Mouse (Mus musculus) liver, adult 2 months (tissue): Measurements from ENCODE around the gene Gm572. TPM values are rescaled to one million over a fixed set of nuclear protein-coding genes. Genes with fewer than 3 reads are reported as not detected.
A peak's percentile ranks its signal among the peaks of the same experiment; 100 is the strongest.

ENCODE experiments used
- DNase-seq: peaks from one replicate; pipeline ENCODE4 v3.0.0-alpha.2; 2011; ENCODE audit warnings: low read depth, low spot score; ENCODE audit errors: extremely low read depth
- H3K27ac ChIP-seq: fragments of 200-500 bp; replicated peaks from 2 replicates; pipeline ENCODE4 v1.5.1; 2012; ENCODE audit warnings: low read depth, mild to moderate bottlenecking, control low read depth, inconsistent platforms, low read length; ENCODE audit not compliant: insufficient read depth
- H3K27me3 ChIP-seq: fragments of 200-500 bp; 2 replicates; pipeline ENCODE4 v1.6.1; 2012; ENCODE audit warnings: mild to moderate bottlenecking, moderate library complexity, low read length, inconsistent platforms; ENCODE audit not compliant: control insufficient read depth, insufficient read depth
- H3K36me3 ChIP-seq: fragments of 200-500 bp; 2 replicates; pipeline ENCODE4 v1.6.1; 2012; ENCODE audit warnings: low read length, inconsistent platforms; ENCODE audit not compliant: control insufficient read depth, insufficient read depth
- H3K4me1 ChIP-seq: fragments of 200-500 bp; 2 replicates; pipeline ENCODE4 v1.6.1; 2011; ENCODE audit warnings: low read length; ENCODE audit not compliant: control insufficient read depth, insufficient read depth
- H3K4me3 ChIP-seq: fragments of 200-500 bp; 2 replicates; pipeline ENCODE4 v1.5.1; 2011; ENCODE audit warnings: low read depth, mild to moderate bottlenecking, control low read depth, low read length, moderate library complexity; ENCODE audit not compliant: insufficient read depth
- H3K79me2 ChIP-seq: fragments of 200-500 bp; 2 replicates; pipeline ENCODE4 v1.6.1; 2012; ENCODE audit warnings: inconsistent platforms, mild to moderate bottlenecking, low read length, moderate library complexity; ENCODE audit not compliant: control insufficient read depth, insufficient read depth
- H3K9ac ChIP-seq: fragments of 200-500 bp; 2 replicates; pipeline ENCODE4 v1.6.1; 2012; ENCODE audit warnings: low read depth, mild to moderate bottlenecking, control low read depth, inconsistent platforms, low read length
- CTCF ChIP-seq: fragments of 200-500 bp; IDR thresholded peaks from 2 replicates; pipeline ENCODE4 v1.5.1; 2011; ENCODE audit warnings: low read depth, low read length, control low read depth
- POLR2A ChIP-seq: fragments of 200-500 bp; IDR thresholded peaks from 2 replicates; pipeline ENCODE4 v1.6.1; 2011; ENCODE audit warnings: low read length, control low read depth; ENCODE audit not compliant: insufficient read depth; ENCODE audit errors: extremely low read depth
- WGBS: fragments of 180-500 bp; shearing (Covaris S2); methylation state at CpG from one replicate; pipeline ENCODE4 v1.1.7; 2018; 5-methylcytosine and 5-hydroxymethylcytosine counted together
- polyA plus RNA-seq: library from polyadenylated mRNA; depleted of rRNA; stranded (reverse); fragments of >200 nt; gene quantifications from 2 replicates; pipeline ENCODE4 v1.2.3, GENCODE M21; 2012; rRNA removed
- total RNA-seq: library from RNA; depleted of rRNA; stranded (reverse); fragments of >200 nt; gene quantifications from 2 replicates; pipeline ENCODE4 v1.2.3, GENCODE M21; 2014; rRNA removed

Gene Gm572
- total and polyA plus RNA-seq, 2 experiments = not detected

GRCm38 (mm10) chr4:148712632-148713031 is 69.5 kb downstream of the Gm572 start:
- no peak for DNase-seq
- Histone ChIP-seq H3K4me3 (no peak overlapping the region), H3K27me3 (no peaks in the 10 kb centered on the region), H3K9ac (no peak overlapping the region), H3K79me2 (no peaks in the 10 kb centered on the region), H3K4me1 (peaks cover 6% of the 10 kb centered on the region; the same call in 1 of the 2 replicates), H3K36me3 (no peaks in the 10 kb centered on the region), H3K27ac (no peak overlapping the region)
- 62% methylated on average over 10 of the region's 10 CpGs for WGBS
- no peak for TF ChIP-seq POLR2A
- no peak for TF ChIP-seq CTCF

GRCm38 (mm10) chr4:148714064-148714463 is 70.9 kb downstream of the Gm572 start:
- Histone ChIP-seq H3K36me3 (no peaks in the 10 kb centered on the region), H3K9ac (no peak overlapping the region), H3K27ac (no peak overlapping the region), H3K4me1 (peaks cover 6% of the 10 kb centered on the region; the same call in 1 of the 2 replicates), H3K79me2 (no peaks in the 10 kb centered on the region), H3K27me3 (no peaks in the 10 kb centered on the region), H3K4me3 (no peak overlapping the region)
- 89% methylated on average over 8 of the region's 8 CpGs for WGBS
- no peak for TF ChIP-seq POLR2A
- no peak for TF ChIP-seq CTCF
- DNase-seq = no peak

GRCm38 (mm10) chr4:148714739-148715138 is 71.6 kb downstream of the Gm572 start:
- no peaks in the 10 kb centered on the region for H3K27me3 ChIP-seq
- H3K27ac ChIP-seq = no peak overlapping the region
- H3K36me3 ChIP-seq = no peaks in the 10 kb centered on the region
- 89% methylated on average over 12 of the region's 12 CpGs for WGBS
- no peak for DNase-seq
- H3K4me1 ChIP-seq = peaks cover 6% of the 10 kb centered on the region; the same call in 1 of the 2 replicates
- H3K9ac ChIP-seq = no peak overlapping the region
- no peaks in the 10 kb centered on the region for H3K79me2 ChIP-seq
- TF ChIP-seq CTCF = no peak
- no peak overlapping the region for H3K4me3 ChIP-seq

- Histone ChIP-seq H3K9ac (no peak overlapping the region), H3K27me3 (no peaks in the 10 kb centered on the region), H3K4me3 (no peak overlapping the region), H3K79me2 (no peaks in the 10 kb centered on the region), H3K27ac (no peak overlapping the region), H3K4me1 (peaks cover 6% of the 10 kb centered on the region; the same call in 1 of the 2 replicates), H3K36me3 (no peaks in the 10 kb centered on the region)
- WGBS = 64% methylated on average over 3 of the region's 3 CpGs
- no peak for DNase-seq
- TF ChIP-seq CTCF (0 out of 2 replicates have a peak, but pooled peaks have one; percentile 15), POLR2A (no peak)
These were observed 72.3 kb downstream of the Gm572 start for GRCm38 (mm10) chr4:148715396-148715795.

Other genes with a start within 250 kb of the Gm572 start
- gene Ubiad1, start 198.5 kb upstream of the Gm572 start, total RNA-seq = 4.9 and 5.5 TPM in 2 replicates
- 8.5 and 21.0 TPM in 2 replicates for gene Ubiad1, start 198.5 kb upstream of the Gm572 start, polyA plus RNA-seq
- gene Mtor, start 194.7 kb upstream of the Gm572 start, total RNA-seq = 11.7 and 17.9 TPM in 2 replicates
- 12.3 and 18.5 TPM in 2 replicates for gene Mtor, start 194.7 kb upstream of the Gm572 start, polyA plus RNA-seq
- 0.37 and 0.40 TPM in 2 replicates for gene Angptl7, start 142.9 kb upstream of the Gm572 start, total RNA-seq
- gene Angptl7, start 142.9 kb upstream of the Gm572 start, polyA plus RNA-seq = 0.24 and 0.51 TPM in 2 replicates
- 12.7 and 16.0 TPM in 2 replicates for gene Exosc10, start 84.9 kb upstream of the Gm572 start, total RNA-seq
- 9.1 and 9.8 TPM in 2 replicates for gene Exosc10, start 84.9 kb upstream of the Gm572 start, polyA plus RNA-seq
- gene Srm, start 51.8 kb upstream of the Gm572 start, total RNA-seq = 11.1 and 14.7 TPM in 2 replicates
- 33.1 and 39.5 TPM in 2 replicates for gene Srm, start 51.8 kb upstream of the Gm572 start, polyA plus RNA-seq
- 191 and 270 TPM in 2 replicates for gene Masp2, start 40.8 kb upstream of the Gm572 start, total RNA-seq
- gene Masp2, start 40.8 kb upstream of the Gm572 start, polyA plus RNA-seq = 712 and 829 TPM in 2 replicates
- 87.2 and 111 TPM in 2 replicates for gene Tardbp, start 16.3 kb upstream of the Gm572 start, total RNA-seq
- gene Tardbp, start 16.3 kb upstream of the Gm572 start, polyA plus RNA-seq = 33.2 and 33.4 TPM in 2 replicates
- gene Casz1, start 161.1 kb downstream of the Gm572 start, total RNA-seq = 0.09 and 0.34 TPM in 2 replicates
- gene Casz1, start 161.1 kb downstream of the Gm572 start, polyA plus RNA-seq = 0.24 TPM in 2 replicates